Mouse (Mus musculus): ENCODE measurements around the gene Larp1. TPM values are rescaled to one million over a fixed set of nuclear protein-coding genes. Genes with fewer than 3 reads are reported as not detected.

Gene Larp1
- polyA plus RNA-seq, 1 experiment from 2014 or later, result 18.5 TPM

DNA sequence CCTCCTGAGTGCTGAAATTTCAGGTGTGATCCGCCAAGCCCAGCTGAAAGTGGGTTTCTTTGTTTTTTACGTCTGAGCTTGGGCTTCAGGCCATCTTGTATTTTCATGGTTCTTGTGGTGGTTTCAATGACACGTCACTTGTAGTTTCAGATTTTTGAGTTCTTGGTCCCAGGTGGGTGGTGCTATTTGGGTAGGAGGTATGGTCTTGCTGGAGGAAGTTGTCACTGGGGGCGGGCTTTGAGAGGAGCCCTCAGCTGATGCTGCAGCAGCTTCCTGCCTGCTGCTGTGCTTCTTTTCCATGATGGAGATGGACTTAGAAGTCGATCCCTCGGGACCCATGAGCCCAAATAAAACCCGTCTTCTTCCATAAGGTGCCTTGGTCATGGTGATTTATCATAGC, 22.0 kb upstream of the Larp1 start:
- Histone ChIP-seq H3K4me2 (ENCODE audit: low read length) (no peak overlapping the region), H3K9ac (replicated peaks; ENCODE audit: low read depth, low read length) (no peak overlapping the region), H3K36me3 (ENCODE audit: control insufficient read depth, insufficient read depth) (no peaks in the 10 kb centered on the region), H3K27ac (ENCODE audit: low read length) (no peak overlapping the region), H3K4me1 (replicated peaks; ENCODE audit: control insufficient read depth, insufficient read depth, low read length) (no peaks in the 10 kb centered on the region), H3K9me3 (ENCODE audit: control insufficient read depth, low read length) (no peaks in the 10 kb centered on the region), H3K27me3 (replicated peaks; ENCODE audit: control insufficient read depth, insufficient read depth, low read length) (no peaks in the 10 kb centered on the region), H3K4me3 (replicated peaks; ENCODE audit: low read length) (no peak overlapping the region)
- 91% methylated on average over 7 of the region's 7 CpGs for WGBS
- no peak for ATAC-seq

DNA sequence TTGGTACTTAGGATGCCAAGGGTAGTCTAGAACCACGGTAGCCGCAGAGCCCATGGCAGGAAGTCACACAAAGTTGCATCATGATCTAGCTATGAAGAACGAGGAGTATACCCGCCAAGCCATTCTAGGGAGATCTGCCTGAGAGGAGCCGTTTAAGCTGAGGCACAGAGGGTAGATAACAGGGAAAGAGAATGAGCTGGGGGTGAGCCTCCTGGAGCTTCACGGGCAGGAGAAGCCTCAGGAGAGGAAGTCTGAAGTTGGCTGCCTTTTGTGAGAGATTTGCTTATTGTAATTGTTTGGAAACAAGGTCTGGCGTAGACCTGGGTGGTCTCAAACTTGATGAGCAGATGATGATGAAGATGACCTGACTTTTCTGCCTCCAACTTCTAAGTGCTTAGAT, 10.7 kb upstream of the Larp1 start:
- Histone ChIP-seq H3K27ac (ENCODE audit: low read length) (no peak overlapping the region), H3K4me2 (ENCODE audit: low read length) (no peak overlapping the region), H3K4me1 (replicated peaks; ENCODE audit: control insufficient read depth, insufficient read depth, low read length) (no peaks in the 10 kb centered on the region), H3K9me3 (ENCODE audit: control insufficient read depth, low read length) (no peaks in the 10 kb centered on the region), H3K27me3 (replicated peaks; ENCODE audit: control insufficient read depth, insufficient read depth, low read length) (no peaks in the 10 kb centered on the region), H3K4me3 (replicated peaks; ENCODE audit: low read length) (no peak overlapping the region), H3K9ac (replicated peaks; ENCODE audit: low read depth, low read length) (no peak overlapping the region), H3K36me3 (ENCODE audit: control insufficient read depth, insufficient read depth) (no peaks in the 10 kb centered on the region)
- WGBS, result 84% methylated on average over 7 of the region's 7 CpGs
- no peak for ATAC-seq

DNA sequence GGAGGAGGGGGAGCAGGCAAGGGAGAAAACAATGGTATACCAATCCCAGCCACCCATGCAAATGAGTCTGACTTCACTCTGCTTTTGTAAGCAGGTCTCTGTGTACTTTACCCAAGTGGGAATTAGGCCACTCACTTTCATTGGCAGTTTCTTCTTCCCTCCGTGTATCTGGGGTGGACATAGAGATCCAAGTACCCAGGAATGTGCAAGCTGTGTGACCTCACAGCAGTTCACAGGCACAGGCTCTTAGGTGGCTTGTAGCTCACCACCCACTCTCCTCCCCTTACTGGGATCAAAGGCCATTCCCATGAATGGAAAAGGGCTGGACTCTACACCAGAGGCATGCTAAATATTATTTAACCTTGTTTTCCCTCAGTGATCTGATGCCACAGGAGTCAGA, 10.0 kb upstream of the Larp1 start:
- no peak overlapping the region for H3K9ac ChIP-seq (replicated peaks; ENCODE audit: low read depth, low read length)
- H3K4me2 ChIP-seq (ENCODE audit: low read length), result no peak overlapping the region
- H3K36me3 ChIP-seq (ENCODE audit: control insufficient read depth, insufficient read depth), result no peaks in the 10 kb centered on the region
- no peak overlapping the region for H3K27ac ChIP-seq (ENCODE audit: low read length)
- WGBS, result 11% methylated on average over 1 of the region's 1 CpGs
- no peak for ATAC-seq
- H3K9me3 ChIP-seq (ENCODE audit: control insufficient read depth, low read length), result no peaks in the 10 kb centered on the region
- no peak overlapping the region for H3K4me3 ChIP-seq (replicated peaks; ENCODE audit: low read length)
- no peaks in the 10 kb centered on the region for H3K4me1 ChIP-seq (replicated peaks; ENCODE audit: control insufficient read depth, insufficient read depth, low read length)
- H3K27me3 ChIP-seq (replicated peaks; ENCODE audit: control insufficient read depth, insufficient read depth, low read length), result no peaks in the 10 kb centered on the region

DNA sequence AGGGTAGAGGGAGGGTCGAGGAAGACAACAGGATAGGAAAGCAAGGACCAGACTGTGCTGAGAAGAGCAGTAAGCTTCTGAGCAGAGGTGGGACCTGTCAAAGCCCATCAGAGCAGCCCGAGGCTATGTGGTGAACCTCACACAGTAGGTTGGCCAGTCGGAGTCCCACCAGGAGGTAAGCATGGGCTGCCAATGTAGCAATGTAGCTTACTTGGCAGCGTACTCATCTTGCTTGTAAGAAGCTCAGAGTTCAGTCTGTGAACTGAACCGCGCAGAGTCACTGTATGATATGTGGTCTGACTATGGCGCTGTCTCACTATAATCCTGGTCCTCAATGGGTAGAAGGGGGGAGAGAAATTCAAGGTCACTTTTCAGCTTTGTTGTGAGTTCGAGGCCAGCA, 5.7 kb upstream of the Larp1 start:
- Histone ChIP-seq H3K9ac (replicated peaks; ENCODE audit: low read depth, low read length) (no peak overlapping the region), H3K27ac (ENCODE audit: low read length) (no peak overlapping the region), H3K36me3 (ENCODE audit: control insufficient read depth, insufficient read depth) (no peaks in the 10 kb centered on the region), H3K27me3 (replicated peaks; ENCODE audit: control insufficient read depth, insufficient read depth, low read length) (no peaks in the 10 kb centered on the region), H3K4me3 (replicated peaks; ENCODE audit: low read length) (no peak overlapping the region), H3K9me3 (ENCODE audit: control insufficient read depth, low read length) (no peaks in the 10 kb centered on the region), H3K4me2 (ENCODE audit: low read length) (no peak overlapping the region), H3K4me1 (replicated peaks; ENCODE audit: control insufficient read depth, insufficient read depth, low read length) (peaks cover 1% of the 10 kb centered on the region)
- WGBS, result 86% methylated on average over 8 of the region's 8 CpGs
- ATAC-seq, result no peak

DNA sequence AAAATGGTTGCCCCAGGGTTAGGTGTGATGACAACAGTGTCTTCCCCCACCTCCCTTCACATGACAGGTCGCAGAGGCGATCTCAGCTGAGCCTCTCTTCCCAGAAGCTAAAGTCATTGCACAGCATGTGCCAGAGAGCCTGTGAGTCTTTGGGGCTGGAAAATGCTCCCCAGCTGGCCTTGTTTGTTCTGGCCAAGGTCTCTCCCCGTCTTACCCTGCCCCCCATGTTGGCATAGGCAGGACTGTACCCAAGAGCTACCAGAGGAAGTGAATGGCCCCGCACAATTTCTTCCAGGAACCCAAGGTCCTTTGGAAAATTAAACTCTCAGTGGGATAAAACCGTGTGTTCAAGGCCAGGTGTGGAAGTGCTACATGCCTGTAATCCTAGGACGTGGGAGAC, 5.1 kb upstream of the Larp1 start:
- Histone ChIP-seq H3K4me1 (replicated peaks; ENCODE audit: control insufficient read depth, insufficient read depth, low read length) (peaks cover 4% of the 10 kb centered on the region), H3K36me3 (ENCODE audit: control insufficient read depth, insufficient read depth) (no peaks in the 10 kb centered on the region), H3K27me3 (replicated peaks; ENCODE audit: control insufficient read depth, insufficient read depth, low read length) (no peaks in the 10 kb centered on the region), H3K9me3 (ENCODE audit: control insufficient read depth, low read length) (no peaks in the 10 kb centered on the region), H3K4me2 (ENCODE audit: low read length) (no peak overlapping the region), H3K9ac (replicated peaks; ENCODE audit: low read depth, low read length) (no peak overlapping the region), H3K4me3 (replicated peaks; ENCODE audit: low read length) (no peak overlapping the region), H3K27ac (ENCODE audit: low read length) (no peak overlapping the region)
- no peak for ATAC-seq
- 77% methylated on average over 6 of the region's 6 CpGs for WGBS

DNA sequence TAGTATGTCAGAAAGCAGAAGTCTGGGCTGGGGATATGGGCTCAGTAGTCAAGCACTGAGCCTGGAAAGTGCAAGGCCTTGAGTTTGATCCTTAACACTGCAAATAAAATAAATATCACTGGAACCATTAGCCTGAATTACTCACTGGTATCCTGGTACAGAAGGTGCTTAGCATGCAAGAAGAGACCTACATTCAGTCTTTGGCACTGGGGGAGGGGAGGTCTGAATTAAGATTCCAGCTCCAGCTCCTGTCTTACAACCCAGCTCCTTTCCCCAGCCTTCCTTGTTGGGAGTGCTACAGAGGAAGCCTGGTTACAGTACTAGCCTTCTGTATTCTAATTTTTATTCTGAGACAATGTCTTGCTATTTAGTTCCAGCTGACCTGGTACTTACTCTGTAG, 3.8 kb upstream of the Larp1 start:
- no peak overlapping the region for H3K9ac ChIP-seq (replicated peaks; ENCODE audit: low read depth, low read length)
- H3K4me1 ChIP-seq (replicated peaks; ENCODE audit: control insufficient read depth, insufficient read depth, low read length), result peaks cover 4% of the 10 kb centered on the region
- no peak for ATAC-seq
- H3K4me3 ChIP-seq (replicated peaks; ENCODE audit: low read length), result no peak overlapping the region
- H3K27me3 ChIP-seq (replicated peaks; ENCODE audit: control insufficient read depth, insufficient read depth, low read length), result no peaks in the 10 kb centered on the region
- no peaks in the 10 kb centered on the region for H3K9me3 ChIP-seq (ENCODE audit: control insufficient read depth, low read length)
- H3K36me3 ChIP-seq (ENCODE audit: control insufficient read depth, insufficient read depth), result no peaks in the 10 kb centered on the region
- no peak overlapping the region for H3K4me2 ChIP-seq (ENCODE audit: low read length)
- H3K27ac ChIP-seq (ENCODE audit: low read length), result no peak overlapping the region

DNA sequence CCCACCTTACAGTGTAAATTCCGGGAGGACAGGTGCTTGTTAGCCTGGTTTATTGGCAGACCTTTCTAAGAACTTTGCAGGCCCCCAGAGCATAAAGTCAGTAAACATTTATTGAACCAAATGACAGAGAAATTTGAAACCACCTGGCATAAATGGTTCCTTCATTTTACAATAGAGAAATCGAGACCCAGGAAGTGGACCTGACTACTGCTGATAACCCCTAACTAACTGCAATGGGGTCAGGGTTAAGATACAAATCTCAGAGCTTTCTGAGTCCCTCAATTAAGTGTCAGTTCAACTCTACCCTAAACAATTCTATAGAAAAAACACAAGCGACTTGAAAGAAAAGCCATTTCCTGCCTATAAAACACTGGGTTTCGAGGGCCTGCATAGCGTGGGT, 851 bp upstream of the Larp1 start:
- no peaks in the 10 kb centered on the region for H3K36me3 ChIP-seq (ENCODE audit: control insufficient read depth, insufficient read depth)
- H3K27ac ChIP-seq (ENCODE audit: low read length), result peak overlapping the region; percentile 64; the same call in 1 of the 2 replicates
- no peak for ATAC-seq
- peak overlapping the region; percentile 83 for H3K4me3 ChIP-seq (replicated peaks; ENCODE audit: low read length)
- peak overlapping the region; percentile 76 for H3K9ac ChIP-seq (replicated peaks; ENCODE audit: low read depth, low read length)
- peak overlapping the region; percentile 94 for H3K4me2 ChIP-seq (ENCODE audit: low read length)
- H3K27me3 ChIP-seq (replicated peaks; ENCODE audit: control insufficient read depth, insufficient read depth, low read length), result no peaks in the 10 kb centered on the region
- no peaks in the 10 kb centered on the region for H3K9me3 ChIP-seq (ENCODE audit: control insufficient read depth, low read length)
- 13% methylated on average over 5 of the region's 5 CpGs for WGBS
- H3K4me1 ChIP-seq (replicated peaks; ENCODE audit: control insufficient read depth, insufficient read depth, low read length), result peaks cover 22% of the 10 kb centered on the region

DNA sequence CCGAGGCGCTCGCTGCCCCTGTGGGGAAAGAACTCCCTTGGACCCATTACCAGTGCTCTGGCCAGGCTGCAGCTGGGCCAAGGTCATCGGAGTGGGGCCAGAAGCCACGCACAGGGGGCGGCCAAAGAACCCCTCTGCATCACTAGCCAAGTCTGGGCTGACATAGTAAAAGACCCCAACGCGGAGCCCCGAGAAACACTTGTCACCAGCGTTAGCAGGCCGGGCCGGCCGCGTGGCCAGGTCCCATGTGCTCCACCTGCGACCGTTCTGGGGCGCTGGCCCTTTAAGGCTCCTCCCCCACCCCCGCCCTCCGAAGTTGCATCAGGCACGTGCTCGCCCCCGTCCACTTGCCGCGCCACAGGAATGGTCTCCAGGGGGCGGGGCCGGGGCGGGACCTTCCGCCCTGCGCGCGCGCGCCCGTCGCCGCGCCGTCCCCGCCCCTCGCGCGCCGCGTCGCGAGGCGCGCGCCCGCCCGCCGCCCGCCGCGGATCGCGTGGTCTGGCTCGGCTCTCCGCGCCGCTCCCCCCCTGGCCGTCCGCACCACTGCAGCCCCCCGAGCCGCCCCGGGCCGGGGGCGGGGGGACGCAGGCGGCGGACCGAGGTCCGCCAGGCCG, 320 bp upstream of the Larp1 start:
- ATAC-seq, result peak; percentile 89
- H3K27ac ChIP-seq (ENCODE audit: low read length), result peak overlapping the region; percentile 91
- H3K9me3 ChIP-seq (ENCODE audit: control insufficient read depth, low read length), result no peaks in the 10 kb centered on the region
- WGBS, result 1% methylated on average over 70 of the region's 74 CpGs
- peak overlapping the region; percentile 94 for H3K4me2 ChIP-seq (ENCODE audit: low read length)
- H3K27me3 ChIP-seq (replicated peaks; ENCODE audit: control insufficient read depth, insufficient read depth, low read length), result no peaks in the 10 kb centered on the region
- H3K4me1 ChIP-seq (replicated peaks; ENCODE audit: control insufficient read depth, insufficient read depth, low read length), result peaks cover 22% of the 10 kb centered on the region
- peak overlapping the region; percentile 90 for H3K9ac ChIP-seq (replicated peaks; ENCODE audit: low read depth, low read length)
- H3K4me3 ChIP-seq (replicated peaks; ENCODE audit: low read length), result peak overlapping the region; percentile 83
- no peaks in the 10 kb centered on the region for H3K36me3 ChIP-seq (ENCODE audit: control insufficient read depth, insufficient read depth)

DNA sequence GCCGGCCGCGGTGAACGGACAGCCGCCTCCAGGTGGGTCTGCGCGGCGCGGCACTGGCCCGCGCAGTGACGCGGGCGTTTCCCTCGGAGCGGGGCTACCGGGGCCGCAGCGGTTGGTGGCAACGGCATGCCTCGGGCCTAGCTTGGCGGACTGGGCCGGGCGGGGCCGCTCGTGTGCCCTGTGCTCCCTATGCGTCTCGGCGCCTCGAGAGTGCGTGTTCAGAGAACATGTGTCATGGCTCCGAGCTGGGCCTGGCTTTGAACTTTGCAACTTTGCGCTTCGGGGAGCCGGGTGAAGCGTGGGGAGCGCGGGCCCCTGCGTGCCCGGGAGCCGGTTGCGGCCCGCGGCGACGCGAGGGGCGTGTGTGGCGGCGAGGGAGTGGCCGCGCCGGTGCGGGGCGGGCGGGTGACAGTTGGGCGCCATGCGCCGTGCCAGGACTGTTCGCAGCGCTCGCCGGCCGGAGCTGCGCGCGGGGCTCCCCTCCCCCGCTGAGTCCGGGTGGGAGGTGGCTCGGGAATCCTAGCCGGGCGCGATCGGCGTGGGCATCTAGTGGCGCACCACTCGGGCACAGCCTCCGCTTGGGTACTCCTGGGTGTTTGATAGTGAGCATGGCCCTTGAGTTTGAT, 765 bp downstream of the Larp1 start:
- WGBS, result under 1% methylated on average over 67 of the region's 78 CpGs
- Histone ChIP-seq H3K4me3 (replicated peaks; ENCODE audit: low read length) (peak overlapping the region; percentile 83), H3K4me1 (replicated peaks; ENCODE audit: control insufficient read depth, insufficient read depth, low read length) (peaks cover 22% of the 10 kb centered on the region), H3K9ac (replicated peaks; ENCODE audit: low read depth, low read length) (peak overlapping the region; percentile 90), H3K36me3 (ENCODE audit: control insufficient read depth, insufficient read depth) (no peaks in the 10 kb centered on the region), H3K27me3 (replicated peaks; ENCODE audit: control insufficient read depth, insufficient read depth, low read length) (no peaks in the 10 kb centered on the region), H3K4me2 (ENCODE audit: low read length) (peak overlapping the region; percentile 53), H3K9me3 (ENCODE audit: control insufficient read depth, low read length) (no peaks in the 10 kb centered on the region), H3K27ac (ENCODE audit: low read length) (peak overlapping the region; percentile 91)
- ATAC-seq, result peak; percentile 66
